Mouse (Mus musculus) megakaryocyte-erythroid progenitor cell, adult 5-6 weeks (primary cell): ENCODE data around the gene Rplp0. TPM values are rescaled to one million over a fixed set of nuclear protein-coding genes. Genes with fewer than 3 reads are reported as not detected.
A peak's percentile ranks its signal among the peaks of the same experiment; 100 is the strongest.
"Not testable (repeated sequence)": the region's sequence is repeated elsewhere in the genome, so short reads cannot be mapped to it uniquely, and the experiment has no call there.

Experiments used
- ATAC-seq: replicated peaks from 2 replicates; pipeline ENCODE4 v1.8.0; 2016; ENCODE audit warnings: mild to moderate bottlenecking, inconsistent platforms; ENCODE audit not compliant: severe bottlenecking, poor library complexity, low FRiP score, low TSS enrichment
- total RNA-seq, 2 experiments: library from RNA; stranded (forward) in 1 of 2; stranded (reverse) in 1 of 2; fragments of 200-1000, 215-1000 nt in 1 of 2; fragments of >200 nt in 1 of 2; fragmentation: Nextera tagmentation in 1 of 2; gene quantifications; 2 replicates each; pipeline ENCODE4 v1.2.3; 2014 to 2017

Rplp0 gene
- 2,668 and 3,132 TPM in 2 replicates for total RNA-seq (2014; fragmentation: Nextera tagmentation)
- total RNA-seq (2017): 1,591 and 2,082 TPM in 2 replicates

DNA sequence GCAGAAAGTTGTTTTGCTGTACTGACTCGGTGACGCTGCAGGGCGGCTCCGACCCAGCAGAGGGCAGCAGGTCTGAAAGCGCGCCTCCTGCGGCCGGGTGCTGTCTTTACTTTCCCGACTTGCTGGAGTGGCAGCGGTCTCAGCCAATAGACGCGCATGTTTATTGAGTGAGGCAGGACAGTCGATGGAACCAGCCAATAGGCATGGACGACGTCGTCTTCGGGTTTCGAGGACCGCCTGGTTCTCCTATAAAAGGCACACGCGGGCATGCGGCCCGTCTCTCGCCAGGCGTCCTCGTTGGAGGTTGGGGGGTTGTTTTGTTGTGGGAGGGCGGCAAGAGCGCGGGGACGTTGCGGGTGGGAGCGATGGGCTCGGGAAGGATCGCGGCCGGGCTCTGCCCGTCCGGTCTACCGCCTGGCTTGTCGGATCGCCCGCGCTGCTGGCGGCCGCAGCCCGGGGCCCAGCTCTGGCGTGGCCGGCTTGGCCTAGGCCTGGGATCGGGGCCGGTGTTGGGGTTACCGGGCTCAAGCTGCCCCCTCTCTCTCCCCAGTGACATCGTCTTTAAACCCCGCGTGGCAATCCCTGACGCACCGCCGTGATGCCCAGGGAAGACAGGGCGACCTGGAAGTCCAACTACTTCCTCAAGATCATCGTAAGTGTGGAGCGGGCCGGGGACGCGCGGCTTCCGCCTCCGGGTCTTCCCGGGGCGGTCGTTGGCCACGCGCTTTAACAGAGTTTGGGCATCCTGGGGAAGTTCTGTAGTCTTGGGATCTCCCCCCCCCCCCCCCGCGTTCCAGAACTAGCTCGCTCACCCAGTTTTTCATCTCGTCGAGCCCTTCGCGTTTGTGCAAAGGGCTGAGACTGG is at the start of gene Rplp0:
Rplp0 (plus strand) TSS at position 231 of the 865 bp plus-strand sequence.
- ATAC-seq: peak; percentile 98

DNA sequence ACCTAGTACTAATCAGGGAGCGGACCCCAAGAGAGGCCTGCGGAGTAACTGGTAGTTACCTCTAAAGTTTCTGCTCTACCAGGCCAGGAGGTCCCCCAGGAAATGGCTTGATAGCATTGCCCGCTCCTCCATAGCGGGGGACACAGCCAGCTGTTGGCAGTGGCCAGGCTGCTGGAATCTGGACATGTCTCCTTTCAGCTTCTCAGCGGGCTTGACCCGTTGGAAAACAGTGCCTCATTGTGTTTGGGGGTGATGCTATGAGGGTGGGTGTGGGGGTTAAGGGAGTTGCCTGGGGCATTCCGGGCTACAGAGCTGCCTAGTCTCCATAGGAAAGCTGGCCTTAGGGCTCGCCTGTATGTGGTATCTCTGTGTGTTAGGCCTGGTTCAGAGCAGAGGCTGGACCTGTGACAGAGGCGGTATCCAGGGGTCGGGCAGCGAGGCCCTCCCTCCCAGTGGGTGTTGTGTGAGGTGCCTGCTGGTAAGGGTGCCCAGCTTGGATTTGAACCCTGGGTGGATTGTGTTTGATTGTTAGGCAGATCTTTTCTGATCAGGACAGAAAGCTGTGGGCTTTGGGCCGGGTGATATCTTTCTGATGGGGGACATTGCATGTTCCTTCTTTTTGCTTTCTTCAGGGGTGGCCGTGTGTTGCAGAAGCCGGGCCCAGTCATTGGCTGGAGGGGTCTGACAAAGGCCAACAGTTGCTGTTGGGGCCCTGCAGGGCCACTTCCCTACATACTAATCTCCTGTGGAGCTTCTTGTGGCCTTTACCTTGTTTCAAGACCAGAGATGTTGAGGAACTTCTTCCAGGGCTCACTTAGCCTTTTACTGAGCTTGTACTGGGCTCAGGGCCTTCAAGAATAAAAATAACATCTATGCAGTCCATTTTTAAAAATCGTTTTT is 49.2 kb upstream of the Rplp0 start:
- no peak for ATAC-seq

GRCm38 (mm10) chr5:115512375-115512774 is 46.9 kb upstream of the Rplp0 start:
- ATAC-seq: no peak

DNA sequence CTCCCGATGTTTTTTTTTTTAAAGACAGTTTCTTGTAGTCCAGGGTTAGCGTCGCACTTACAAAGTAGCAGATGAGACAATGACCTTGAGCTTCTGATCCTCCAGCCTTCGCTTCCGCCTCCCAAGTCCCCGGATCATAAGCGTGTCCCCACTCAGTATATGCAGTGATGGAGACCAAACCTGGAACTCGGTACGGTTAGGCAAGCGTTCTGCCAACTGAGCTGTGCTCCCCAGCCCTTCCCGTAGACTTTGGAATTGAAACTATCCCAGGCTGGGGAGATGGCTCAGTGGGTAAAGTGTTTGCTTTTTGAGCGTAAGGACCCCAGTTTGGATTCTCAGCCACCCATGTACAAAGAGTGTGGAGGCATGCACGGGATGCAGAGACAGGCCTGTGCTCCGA is 46.0 kb upstream of the Rplp0 start:
- ATAC-seq: no peak

GRCm38 (mm10) chr5:115513721-115514120 is 45.5 kb upstream of the Rplp0 start:
- no peak for ATAC-seq

DNA sequence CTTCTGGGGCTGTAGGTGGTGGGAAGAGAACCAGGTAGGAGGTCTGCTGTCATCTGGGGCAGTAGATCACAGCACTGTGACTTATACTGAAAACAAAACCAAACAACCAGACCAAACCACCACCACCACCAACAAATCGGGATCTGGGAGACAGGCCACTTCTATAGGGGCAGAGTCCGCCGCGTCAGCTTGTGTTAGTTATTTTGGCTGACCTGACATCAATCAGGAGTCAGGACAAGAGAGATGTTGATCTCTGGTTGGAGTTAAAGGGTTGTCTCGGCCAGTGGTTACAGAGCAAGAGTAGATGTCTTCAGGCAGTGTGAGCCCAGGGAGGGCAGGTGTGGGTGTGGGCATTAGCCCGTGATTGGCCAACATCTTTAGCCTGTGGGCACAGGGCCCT is 44.9 kb upstream of the Rplp0 start:
- ATAC-seq: no peak

- ATAC-seq: no peak
Observed at GRCm38 (mm10) chr5:115514896-115515587, 44.2 kb upstream of the Rplp0 start.

GRCm38 (mm10) chr5:115516081-115516907 is 43.0 kb upstream of the Rplp0 start:
- ATAC-seq: peak; percentile 33

DNA sequence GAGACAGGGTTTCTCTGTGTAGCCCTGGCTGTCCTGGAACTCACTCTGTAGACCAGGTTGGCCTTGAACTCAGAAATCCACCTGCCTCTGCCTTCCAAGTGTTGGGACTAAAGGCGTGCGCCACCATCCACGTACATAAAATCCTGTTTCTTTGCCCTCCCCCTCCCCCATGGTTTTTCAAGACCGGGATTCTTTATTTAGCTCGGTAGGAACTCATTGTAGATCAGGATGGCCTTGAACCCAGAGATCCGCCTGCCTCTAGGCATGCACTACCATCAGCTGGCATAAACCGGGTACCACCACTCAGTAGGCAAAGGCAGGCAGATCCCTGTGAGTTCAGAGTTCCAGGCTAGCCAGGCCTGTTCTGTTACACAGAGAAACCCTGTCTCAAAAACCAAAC is 42.4 kb upstream of the Rplp0 start:
- ATAC-seq: no peak

- ATAC-seq: no peak
Observed at GRCm38 (mm10) chr5:115517501-115517900, 41.8 kb upstream of the Rplp0 start.

- not testable (repeated sequence) for ATAC-seq
Observed at GRCm38 (mm10) chr5:115518214-115518613, 41.1 kb upstream of the Rplp0 start.

DNA sequence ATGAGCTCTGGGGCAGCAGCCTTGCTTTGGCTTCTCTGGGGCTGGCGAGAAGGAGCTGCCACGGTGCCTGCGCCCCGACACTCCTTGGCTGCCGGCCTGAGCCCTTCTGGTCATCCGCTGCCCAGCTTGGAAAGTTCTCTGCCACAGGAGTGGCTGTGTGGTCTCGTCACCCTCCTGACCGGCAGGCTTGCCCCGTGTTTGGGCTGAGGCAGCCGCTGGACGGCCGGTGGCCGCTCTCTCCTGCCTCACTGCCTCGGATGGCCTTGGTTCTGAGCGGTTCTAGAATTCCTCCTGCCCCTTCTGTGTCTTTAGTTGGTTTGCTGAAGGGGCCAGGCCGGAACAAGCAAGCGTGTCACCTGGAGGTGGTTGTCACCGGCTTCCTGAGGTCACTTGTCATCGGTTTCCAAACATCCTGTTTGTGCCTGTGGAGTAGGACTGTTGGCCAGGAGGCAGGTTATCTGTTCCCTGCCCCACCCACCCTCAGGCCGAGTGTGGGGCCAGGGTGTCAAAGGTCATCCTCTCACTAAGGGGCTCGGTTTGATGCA is 38.9 kb upstream of the Rplp0 start:
- no peak for ATAC-seq

DNA sequence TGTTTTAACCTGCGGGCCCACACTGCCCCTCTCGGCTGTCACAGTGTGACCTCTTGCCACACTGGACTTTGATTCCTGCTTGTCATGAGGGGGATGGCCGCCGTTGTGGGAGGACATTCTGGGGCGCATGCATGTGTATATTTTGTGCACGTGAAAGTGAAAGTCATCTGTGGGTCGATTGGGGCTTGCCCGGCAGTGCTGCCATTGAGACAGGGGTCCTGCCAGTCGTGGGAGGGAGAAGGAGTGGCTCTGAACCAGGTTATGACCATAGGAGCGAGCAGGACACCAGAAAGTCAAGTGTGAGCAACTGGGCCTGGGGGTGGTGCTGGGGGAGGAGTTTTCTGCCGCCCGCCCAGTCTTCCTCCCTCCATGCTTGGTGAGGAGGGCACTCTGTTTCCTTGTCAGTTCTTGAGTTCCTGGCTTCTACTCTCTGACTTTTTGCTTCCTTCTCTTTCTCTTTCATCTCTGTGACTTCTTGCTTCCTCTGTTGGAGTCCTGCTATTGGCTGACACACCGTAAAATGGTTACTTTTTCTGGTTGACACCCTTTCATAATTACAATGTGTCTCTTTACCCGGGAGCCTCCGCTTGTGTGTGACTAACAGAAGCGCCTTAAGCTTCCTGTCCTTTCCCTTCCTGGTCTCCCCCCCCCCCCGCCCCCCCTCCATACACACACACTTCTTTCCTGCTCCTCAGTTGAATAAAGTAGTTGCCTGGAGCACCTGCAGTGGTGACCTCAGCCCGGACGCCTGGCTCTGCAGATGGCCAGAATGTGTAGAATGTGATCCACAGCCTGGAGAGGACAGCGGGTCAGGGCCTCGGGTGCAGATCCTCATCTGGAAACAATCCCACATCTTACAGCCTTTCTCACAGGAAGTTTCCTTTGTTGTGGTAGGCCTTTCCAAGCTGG is 37.5 kb upstream of the Rplp0 start:
- peak; percentile 70 for ATAC-seq

DNA sequence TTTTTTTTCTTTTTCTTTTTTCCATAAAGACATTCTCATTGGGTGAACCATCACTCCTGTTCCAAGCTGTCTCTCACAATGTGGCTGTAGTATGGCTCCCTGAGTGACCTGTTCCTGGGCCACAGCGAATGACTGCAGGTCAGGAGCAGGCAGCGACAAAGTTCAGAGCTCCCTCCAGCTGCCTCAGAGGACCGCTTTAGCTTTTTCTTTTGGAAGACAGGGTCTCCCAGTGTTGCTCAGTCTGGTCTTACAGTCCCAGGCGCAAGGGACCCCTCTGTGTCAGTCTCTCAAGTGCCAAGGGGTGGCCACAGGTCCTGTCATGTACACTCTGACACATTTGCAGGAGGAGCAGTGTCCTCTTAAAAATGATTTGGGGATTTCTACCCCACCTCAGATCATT is 36.7 kb upstream of the Rplp0 start:
- ATAC-seq: no peak

DNA sequence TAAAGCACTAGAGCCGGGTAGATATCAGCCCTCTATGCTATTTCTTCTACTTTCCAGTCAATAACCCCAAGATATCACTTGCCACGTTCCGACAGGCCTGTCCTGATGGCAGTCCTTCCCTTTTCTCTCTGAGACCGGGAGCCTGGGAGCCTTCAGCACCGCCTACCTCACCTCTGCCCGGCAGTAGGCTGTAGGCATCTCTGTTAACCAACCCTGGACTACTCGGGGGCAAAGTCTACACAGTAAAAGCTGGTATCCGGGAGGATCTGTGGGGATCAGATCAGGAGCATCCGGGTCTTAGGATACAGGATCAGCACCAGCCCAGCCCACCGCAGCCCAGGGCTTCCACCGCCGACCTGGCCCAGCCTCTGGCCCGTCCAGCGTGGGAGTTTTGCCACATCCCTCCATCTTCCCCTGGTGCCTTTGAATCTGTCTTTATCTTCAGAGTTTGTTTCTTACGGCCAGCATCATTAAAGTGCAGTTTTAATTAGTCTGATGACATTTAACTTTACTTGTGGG is 36.2 kb upstream of the Rplp0 start:
- no peak for ATAC-seq

GRCm38 (mm10) chr5:115523971-115524370 is 35.3 kb upstream of the Rplp0 start:
- ATAC-seq: no peak

DNA sequence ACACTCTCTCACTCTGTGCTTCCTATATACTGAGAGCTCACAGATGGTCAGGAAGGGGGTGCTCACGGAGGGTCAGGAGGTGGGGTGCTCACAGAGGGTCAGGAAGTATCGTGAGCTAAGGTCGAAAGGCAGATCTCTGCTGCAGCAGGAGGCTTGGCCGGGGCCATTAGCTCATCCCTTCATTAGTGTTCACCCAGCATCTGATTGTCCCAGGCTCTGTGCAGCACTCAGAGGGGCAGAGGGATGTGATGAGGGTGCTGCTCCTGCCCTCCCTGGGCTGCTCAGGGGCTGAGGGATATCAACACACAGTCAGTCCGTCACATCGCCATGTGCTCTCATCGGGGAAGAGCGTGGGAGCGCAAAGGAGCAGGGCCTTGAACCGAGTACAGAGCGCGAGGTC is 34.8 kb upstream of the Rplp0 start:
- ATAC-seq: no peak
